Mouse (Mus musculus) ES-E14 (cell line): ENCODE measurements around the gene Map4k1. TPM values are rescaled to one million over a fixed set of nuclear protein-coding genes. Genes with fewer than 3 reads are reported as not detected.

Source experiments
- DNase-seq: peaks from one replicate; pipeline ENCODE4 v3.0.0-alpha.2; 2013; ENCODE audit warnings: low read depth, low spot score
- H3K27ac ChIP-seq: 2 replicates; pipeline ENCODE4 v1.5.1; 2012; ENCODE audit warnings: low read depth, mild to moderate bottlenecking, low read length, moderate library complexity, mixed read lengths; ENCODE audit not compliant: poor library complexity, insufficient read depth, severe bottlenecking
- H3K36me3 ChIP-seq: 2 replicates; pipeline ENCODE4 v1.6.1; 2012; ENCODE audit warnings: mild to moderate bottlenecking, low read length, moderate library complexity, mixed read lengths; ENCODE audit not compliant: control insufficient read depth, poor library complexity, insufficient read depth, severe bottlenecking
- H3K4me1 ChIP-seq, 2 experiments: fragments of 150-350 bp in 1 of 2; sonication (generic) in 1 of 2; 2 replicates each; pipeline ENCODE4 v1.6.1; 2012; ENCODE audit warnings: low read length in 2 of 2, mild to moderate bottlenecking in 1 of 2, mixed read lengths in 1 of 2; ENCODE audit not compliant: control insufficient read depth in 2 of 2, insufficient read depth in 2 of 2, poor library complexity in 1 of 2
- H3K4me3 ChIP-seq, 2 experiments: fragments of 150-350 bp in 1 of 2; sonication (generic) in 1 of 2; 2 replicates each; pipeline ENCODE4 v1.5.1; 2012; ENCODE audit warnings: low read length in 2 of 2, low read depth in 1 of 2, mild to moderate bottlenecking in 1 of 2, mixed read lengths in 1 of 2; ENCODE audit not compliant: insufficient read depth in 1 of 2, poor library complexity in 1 of 2, severe bottlenecking in 1 of 2
- H3K9ac ChIP-seq: 2 replicates; pipeline ENCODE4 v1.6.1; 2012; ENCODE audit warnings: low read depth, mild to moderate bottlenecking, low read length, mixed read lengths; ENCODE audit not compliant: poor library complexity, insufficient read depth, severe bottlenecking
- H3K9me3 ChIP-seq: fragments of 150-350 bp; sonication (generic); 2 replicates; pipeline ENCODE4 v1.6.1; 2012; ENCODE audit warnings: low read depth, mild to moderate bottlenecking, low read length; ENCODE audit not compliant: control insufficient read depth, insufficient read depth
- CHD2 ChIP-seq: IDR thresholded peaks from 2 replicates; pipeline ENCODE4 v1.6.1; 2014; ENCODE audit warnings: mild to moderate bottlenecking, low read depth, low read length, inconsistent platforms
- HCFC1 ChIP-seq: IDR thresholded peaks from 2 replicates; pipeline ENCODE4 v1.6.1; 2012; ENCODE audit warnings: low read length, inconsistent platforms, borderline replicate concordance; ENCODE audit not compliant: insufficient read depth
- MAFK ChIP-seq: IDR thresholded peaks from 2 replicates; pipeline ENCODE4 v1.6.1; 2014; ENCODE audit warnings: mild to moderate bottlenecking, low read depth, low read length, inconsistent platforms; ENCODE audit not compliant: insufficient read depth
- ZC3H11A ChIP-seq: IDR thresholded peaks from 2 replicates; pipeline ENCODE4 v1.6.1; 2012; ENCODE audit warnings: low read depth, mild to moderate bottlenecking, inconsistent platforms, low read length, borderline replicate concordance
- ZNF384 ChIP-seq: IDR thresholded peaks from 2 replicates; pipeline ENCODE4 v1.6.1; 2012; ENCODE audit warnings: low read depth, low read length, inconsistent platforms
- in situ Hi-C, 2 experiments: fragments of 600-800 bp; cut with MboI; formaldehyde crosslinking; loops; one replicate each; pipeline ENCODE4 v1.15.1; 2025; ENCODE audit warnings: low sequenced_read_pairs in 2 of 2, inconsistent platforms in 1 of 2; ENCODE audit not compliant: unreplicated experiment in 2 of 2
- total RNA-seq: library from RNA; depleted of rRNA; stranded (reverse); fragments of 300-350 nt; gene quantifications from 2 replicates; pipeline ENCODE4 v1.2.3, GENCODE M21; 2012

Map4k1 gene
- total RNA-seq, 1 experiment: 14.8 TPM

GRCm38 (mm10) chr7:29023514-29023913, 41.7 kb downstream of the Map4k1 start:
- H3K9me3 ChIP-seq: no peaks in the 10 kb centered on the region
- no peak for TF ChIP-seq CHD2
- TF ChIP-seq HCFC1: no peak
- no peak overlapping the region for H3K4me3 ChIP-seq
- no peak overlapping the region for H3K27ac ChIP-seq
- H3K9ac ChIP-seq: no peak overlapping the region
- no peaks in the 10 kb centered on the region; the same call in 1 of the 2 replicates for H3K36me3 ChIP-seq
- in situ Hi-C loops: no loop called here
- H3K4me1 ChIP-seq: peaks cover 1 to 28% of the 10 kb centered on the region in 2 experiments; a peak in 2 of 4 replicates
- no peak for DNase-seq

GRCm38 (mm10) chr7:29025566-29025965, 43.7 kb downstream of the Map4k1 start:
- H3K36me3 ChIP-seq: no peaks in the 10 kb centered on the region; the same call in 1 of the 2 replicates
- in situ Hi-C loops: no loop called here
- no peak overlapping the region for H3K4me3 ChIP-seq
- no peaks in the 10 kb centered on the region for H3K9me3 ChIP-seq
- DNase-seq: no peak
- H3K27ac ChIP-seq: no peak overlapping the region
- H3K4me1 ChIP-seq: peaks cover 0 to 22% of the 10 kb centered on the region in 2 experiments; a peak in 2 of 4 replicates
- TF ChIP-seq ZC3H11A (no peak), HCFC1 (no peak), ZNF384 (no peak), CHD2 (no peak), MAFK (no peak)
- no peak overlapping the region for H3K9ac ChIP-seq

GRCm38 (mm10) chr7:29026195-29026594, 44.3 kb downstream of the Map4k1 start:
- Histone ChIP-seq H3K4me1 (peaks cover 0 to 22% of the 10 kb centered on the region in 2 experiments; a peak in 2 of 4 replicates), H3K9ac (no peak overlapping the region), H3K4me3 (no peak overlapping the region; a peak in 1 of 4 replicates), H3K36me3 (no peaks in the 10 kb centered on the region; the same call in 1 of the 2 replicates), H3K27ac (no peak overlapping the region; the same call in 1 of the 2 replicates), H3K9me3 (no peaks in the 10 kb centered on the region)
- no peak for TF ChIP-seq HCFC1
- no peak for TF ChIP-seq ZC3H11A
- TF ChIP-seq MAFK: no peak
- no peak for TF ChIP-seq ZNF384
- no peak for TF ChIP-seq CHD2
- in situ Hi-C loops: no loop called here
- no peak for DNase-seq

- Histone ChIP-seq H3K27ac (peak overlapping the region; percentile 40; the same call in 1 of the 2 replicates), H3K9ac (peak overlapping the region; percentile 7; the same call in 1 of the 2 replicates), H3K36me3 (no peaks in the 10 kb centered on the region; the same call in 1 of the 2 replicates), H3K9me3 (no peaks in the 10 kb centered on the region), H3K4me3 (no peak overlapping the region; a peak in 1 of 4 replicates), H3K4me1 (peaks cover 0 to 22% of the 10 kb centered on the region in 2 experiments; a peak in 2 of 4 replicates)
- peak; percentile 58 for DNase-seq
- in situ Hi-C loops: no loop called here
- no peak for TF ChIP-seq CHD2
- TF ChIP-seq ZC3H11A: no peak
- TF ChIP-seq MAFK: no peak
- TF ChIP-seq HCFC1: no peak
- no peak for TF ChIP-seq ZNF384
Observed at GRCm38 (mm10) chr7:29026811-29027210, 45.0 kb downstream of the Map4k1 start.

GRCm38 (mm10) chr7:29028761-29029160, 46.9 kb downstream of the Map4k1 start:
- Histone ChIP-seq H3K4me1 (peaks cover 0 to 13% of the 10 kb centered on the region in 2 experiments; a peak in 2 of 4 replicates), H3K9ac (no peak overlapping the region), H3K9me3 (no peaks in the 10 kb centered on the region), H3K4me3 (peak overlapping the region; percentile 38 to 54), H3K36me3 (no peaks in the 10 kb centered on the region; the same call in 1 of the 2 replicates), H3K27ac (no peak overlapping the region)
- TF ChIP-seq ZNF384 (no peak), CHD2 (no peak), HCFC1 (no peak), MAFK (no peak), ZC3H11A (no peak)
- DNase-seq: no peak
- in situ Hi-C loops: no loop called here
